Mouse (Mus musculus) thymus, adult 2 months (tissue): ENCODE data around the gene Smagp. TPM values are rescaled to one million over a fixed set of nuclear protein-coding genes. Genes with fewer than 3 reads are reported as not detected.

Experiments used
- DNase-seq: peaks from one replicate; pipeline ENCODE4 v3.0.0; 2021
- H3K27ac ChIP-seq: fragments of 200-500 bp; 2 replicates; pipeline ENCODE4 v1.5.1; 2012; ENCODE audit warnings: low read length, control low read depth; ENCODE audit not compliant: control insufficient read depth, insufficient read depth
- H3K27me3 ChIP-seq: fragments of 200-500 bp; 2 replicates; pipeline ENCODE4 v1.6.1; 2012; ENCODE audit warnings: mild to moderate bottlenecking, low read length, moderate library complexity, mixed read lengths; ENCODE audit not compliant: control insufficient read depth, insufficient read depth
- H3K36me3 ChIP-seq: fragments of 200-500 bp; 2 replicates; pipeline ENCODE4 v1.6.1; 2012; ENCODE audit warnings: mild to moderate bottlenecking, low read length, moderate library complexity; ENCODE audit not compliant: control insufficient read depth, insufficient read depth
- H3K4me1 ChIP-seq: fragments of 200-500 bp; replicated peaks from 2 replicates; pipeline ENCODE4 v1.6.1; 2012; ENCODE audit warnings: low read length; ENCODE audit not compliant: control insufficient read depth, insufficient read depth
- H3K4me3 ChIP-seq: fragments of 200-500 bp; 2 replicates; pipeline ENCODE4 v1.5.1; 2012; ENCODE audit warnings: mild to moderate bottlenecking, low read length, control low read depth, moderate library complexity; ENCODE audit not compliant: control insufficient read depth, insufficient read depth
- CTCF ChIP-seq: fragments of 200-500 bp; IDR thresholded peaks from 2 replicates; pipeline ENCODE4 v1.5.1; 2012; ENCODE audit warnings: mild to moderate bottlenecking, control low read depth, low read length, moderate library complexity, borderline replicate concordance; ENCODE audit not compliant: control insufficient read depth, poor library complexity, insufficient read depth; ENCODE audit errors: extremely low read depth
- POLR2A ChIP-seq: fragments of 200-500 bp; IDR thresholded peaks from 2 replicates; pipeline ENCODE4 v1.6.1; 2012; ENCODE audit warnings: mild to moderate bottlenecking, low read length, control low read depth, moderate library complexity; ENCODE audit not compliant: control insufficient read depth, poor library complexity, insufficient read depth; ENCODE audit errors: extremely low read depth
- WGBS: fragments of 180-500 bp; shearing (Covaris S2); methylation state at CpG from one replicate; pipeline ENCODE4 v1.1.7; 2018; 5-methylcytosine and 5-hydroxymethylcytosine counted together
- polyA plus RNA-seq: library from polyadenylated mRNA; depleted of rRNA; stranded (reverse); fragments of >200 nt; gene quantifications from 2 replicates; pipeline ENCODE4 v1.2.3, GENCODE M21; 2012

Smagp gene
- polyA plus RNA-seq, 1 experiment = 11.0 TPM

- Histone ChIP-seq H3K27me3 (no peaks in the 10 kb centered on the region), H3K27ac (no peak overlapping the region), H3K4me1 (no peaks in the 10 kb centered on the region), H3K4me3 (no peak overlapping the region), H3K36me3 (peaks cover 26% of the 10 kb centered on the region)
- DNase-seq = no peak
- TF ChIP-seq POLR2A = no peak
- TF ChIP-seq CTCF = no peak
- WGBS = 35% methylated on average over 6 of the region's 6 CpGs
Observed at GRCm38 (mm10) chr15:100588297-100588696, 48.4 kb downstream of the Smagp start.

GRCm38 (mm10) chr15:100587166-100587565, 49.6 kb downstream of the Smagp start:
- no peak overlapping the region for H3K4me3 ChIP-seq
- no peaks in the 10 kb centered on the region for H3K4me1 ChIP-seq
- no peak overlapping the region for H3K27ac ChIP-seq
- no peaks in the 10 kb centered on the region for H3K27me3 ChIP-seq
- 94% methylated on average over 4 of the region's 4 CpGs for WGBS
- peaks cover 26% of the 10 kb centered on the region for H3K36me3 ChIP-seq
- DNase-seq = no peak
- TF ChIP-seq POLR2A (no peak), CTCF (no peak)

- Histone ChIP-seq H3K36me3 (peaks cover 25% of the 10 kb centered on the region), H3K4me3 (no peak overlapping the region), H3K27ac (no peak overlapping the region), H3K27me3 (no peaks in the 10 kb centered on the region), H3K4me1 (no peaks in the 10 kb centered on the region)
- TF ChIP-seq POLR2A (no peak), CTCF (no peak)
- 95% methylated on average over 16 of the region's 16 CpGs for WGBS
- no peak for DNase-seq
Observed at GRCm38 (mm10) chr15:100585931-100586330, 50.8 kb downstream of the Smagp start.

GRCm38 (mm10) chr15:100580108-100580507, 56.6 kb downstream of the Smagp start:
- WGBS = 94% methylated on average over 10 of the region's 10 CpGs
- no peak overlapping the region for H3K4me3 ChIP-seq
- H3K27me3 ChIP-seq = no peaks in the 10 kb centered on the region
- peaks cover 20% of the 10 kb centered on the region for H3K36me3 ChIP-seq
- peaks cover 2% of the 10 kb centered on the region for H3K4me1 ChIP-seq
- TF ChIP-seq CTCF (no peak), POLR2A (no peak)
- DNase-seq = no peak
- no peak overlapping the region for H3K27ac ChIP-seq

GRCm38 (mm10) chr15:100577972-100578371, 58.8 kb downstream of the Smagp start:
- no peak overlapping the region for H3K4me3 ChIP-seq

GRCm38 (mm10) chr15:100576810-100577209, 59.9 kb downstream of the Smagp start:
- Histone ChIP-seq H3K36me3 (peaks cover 20% of the 10 kb centered on the region), H3K27ac (no peak overlapping the region), H3K4me3 (no peak overlapping the region), H3K27me3 (no peaks in the 10 kb centered on the region), H3K4me1 (peaks cover 5% of the 10 kb centered on the region)
- no peak for DNase-seq
- WGBS = 92% methylated on average over 6 of the region's 6 CpGs
- TF ChIP-seq CTCF (no peak), POLR2A (no peak)

More at GRCm38 (mm10) chr15:100577972-100578371, 58.8 kb downstream of the Smagp start:
- Histone ChIP-seq H3K27ac (no peak overlapping the region), H3K27me3 (no peaks in the 10 kb centered on the region), H3K4me1 (peaks cover 5% of the 10 kb centered on the region), H3K36me3 (peaks cover 20% of the 10 kb centered on the region)
- 90% methylated on average over 16 of the region's 16 CpGs for WGBS
- TF ChIP-seq POLR2A (no peak), CTCF (no peak)
- DNase-seq = no peak

- 98% methylated on average over 6 of the region's 6 CpGs for WGBS
- Histone ChIP-seq H3K27ac (no peak overlapping the region), H3K36me3 (peaks cover 20% of the 10 kb centered on the region), H3K4me3 (no peak overlapping the region), H3K4me1 (peaks cover 5% of the 10 kb centered on the region), H3K27me3 (no peaks in the 10 kb centered on the region)
- TF ChIP-seq CTCF (no peak), POLR2A (no peak)
- DNase-seq = no peak
Observed at GRCm38 (mm10) chr15:100576392-100576791, 60.3 kb downstream of the Smagp start.
